Mouse (Mus musculus) stomach, postnatal 0 days (tissue): ENCODE results near the gene Nckap5.

Experiments
- CTCF ChIP-seq: IDR thresholded peaks from 2 replicates; pipeline ENCODE4 v1.5.1; 2016; ENCODE audit warnings: antibody characterized with exemption, low read depth, mild to moderate bottlenecking, moderate library complexity
- EP300 ChIP-seq: optimal IDR thresholded peaks from 2 replicates; pipeline ENCODE3; 2016; ENCODE audit warnings: antibody characterized with exemption

DNA sequence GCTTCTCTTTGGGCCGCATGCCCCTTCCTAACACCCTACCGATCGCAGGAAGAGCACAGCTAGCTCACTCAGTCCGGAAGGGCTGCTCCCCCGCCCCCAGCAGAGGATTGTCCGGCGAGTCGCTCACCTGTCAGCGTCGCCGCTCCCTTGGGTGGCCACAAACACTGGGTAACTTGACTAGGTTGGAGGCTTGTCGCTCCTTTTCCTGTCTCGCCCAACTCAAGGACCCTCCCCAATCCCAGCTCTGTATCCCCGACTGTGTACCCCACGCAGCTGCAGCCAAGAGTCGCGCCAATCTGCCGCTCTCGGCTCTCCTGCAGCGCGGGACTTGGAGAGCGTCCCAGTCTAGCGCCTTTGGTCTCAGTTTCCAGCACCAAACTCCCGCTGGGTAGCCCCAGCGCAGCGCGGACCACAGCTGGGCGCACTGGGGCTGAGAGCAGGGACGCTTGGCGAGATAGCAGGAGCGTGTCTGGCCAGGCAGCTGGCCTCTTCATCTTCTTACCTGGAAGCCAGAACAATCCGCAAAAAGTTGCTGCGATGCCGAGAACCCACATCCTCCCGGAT is 919.2 kb downstream of the Nckap5 start:
- TF ChIP-seq CTCF (no peak), EP300 (no peak)
